ENCODE assay signal across 8 mouse cellular contexts in genomic region chr2:129198436-129199327, GRCm38 (mm10). TPM values are rescaled to one million over a fixed set of nuclear protein-coding genes. Genes with fewer than 3 reads are reported as not detected.
A peak's percentile ranks its signal among the peaks of the same experiment; 100 is the strongest.
DNase-seq lines count a peak whose midpoint lies in the region; ATAC-seq lines count a peak whose summit lies in the region.

Gene Slc20a1, plus strand, starts transcription at chr2:129198764.

- H3K9ac ChIP-seq in hindbrain, embryonic 15.5 days: peak within 1 kb of the TSS; percentile 91

- peaks cover 20% of the 10 kb centered on the region for H3K36me3 ChIP-seq in hindbrain, embryonic 15.5 days

- peak; percentile 97 for DNase-seq in R1 (ENCODE audit: low read depth, low spot score)
- DNase-seq in cerebellum, postnatal 25 days: peak; percentile 99 to 100
- DNase-seq in frontal cortex, postnatal 36 days (ENCODE audit: low spot score in 2 of 2): peak; percentile 99
- peak; percentile 99 for DNase-seq in left cerebral cortex, adult 11 months (ENCODE audit: low spot score)
- peak; percentile 100 for DNase-seq in lung, postnatal 4 days
- DNase-seq in retina, postnatal 7 days (ENCODE audit: low read depth, low spot score): peak; percentile 99
- DNase-seq in urinary bladder, adult 2 months (ENCODE audit: low spot score): peak; percentile 97

- no peaks in the 10 kb centered on the region for H3K9me3 ChIP-seq in hindbrain, embryonic 15.5 days

- ATAC-seq in hindbrain, embryonic 15.5 days (ENCODE audit: low FRiP score, low read depth): peak; percentile 99

- peaks cover 33% of the 10 kb centered on the region for H3K4me1 ChIP-seq in hindbrain, embryonic 15.5 days (replicated peaks)

- H3K27me3 ChIP-seq in hindbrain, embryonic 15.5 days: no peaks in the 10 kb centered on the region

- H3K27ac ChIP-seq in hindbrain, embryonic 15.5 days (replicated peaks): peak within 1 kb of the TSS; percentile 96

- peak within 1 kb of the TSS; percentile 97 for H3K4me3 ChIP-seq in hindbrain, embryonic 15.5 days

- WGBS in hindbrain, embryonic 15.5 days: under 1% methylated on average over 79 of the region's 96 CpGs

- peak within 1 kb of the TSS; percentile 80 for H3K4me2 ChIP-seq in hindbrain, embryonic 15.5 days

RNA-seq across cellular contexts. Expression of gene Slc20a1, which starts in this region (rescaled TPM):
- polyA plus RNA-seq in hindbrain, embryonic 15.5 days (2015; fragmentation: Nextera tagmentation; extraction: Ambion mirVana): 47.8 and 48.3 TPM in 2 replicates
- 26.0 and 34.4 TPM in 2 replicates for polyA plus RNA-seq in urinary bladder, adult 2 months (2012; rRNA removed)

Comparison
In these comparisons a context has a peak if more than half of its experiments do, and no peak if none do; other contexts are left out.
1. Peak in every context shown above with its lines: DNase-seq, ATAC-seq, H3K4me3 ChIP-seq and H3K27ac ChIP-seq.